In genomic region chr9:54244869-54245665, GRCm38 (mm10) we compare ENCODE assay signal across 17 mouse cellular contexts. TPM values are rescaled to one million over a fixed set of nuclear protein-coding genes. Genes with fewer than 3 reads are reported as not detected.
DNase-seq lines count a peak whose midpoint lies in the region; ATAC-seq and TF ChIP-seq lines count a peak whose summit lies in the region.
"Had no signal": no experiment of that assay in that cellular context is flagged by ENCODE, and none has a peak within 500 bp of the region (broad histone marks: within the 10 kb centered on the region; RNA-seq: fewer than 3 reads in every experiment).

No protein-coding gene starts in this region.

- no peak for TF ChIP-seq CTCF in testis, adult 2 months (IDR thresholded peaks at IDR 0.05; ENCODE audit: control insufficient read depth, insufficient read depth, insufficient replicate concordance, low read depth, low read length)

- peaks cover 23% of the 10 kb centered on the region for H3K4me1 ChIP-seq in testis, adult 2 months (ENCODE audit: control insufficient read depth, insufficient read depth, low read length)

- H3K36me3 ChIP-seq in testis, adult 2 months (ENCODE audit: control insufficient read depth, insufficient read depth, low read length): no peaks in the 10 kb centered on the region; the same call in 1 of the 2 replicates
- H3K36me3 ChIP-seq: limb, embryonic 10.5 days had no signal

- peak overlapping the region; percentile 79 for H3K4me3 ChIP-seq in testis, adult 2 months (ENCODE audit: control insufficient read depth, low read depth, low read length)
- H3K4me3 ChIP-seq: limb, embryonic 10.5 days had no signal

- ATAC-seq in cerebellum, adult (ENCODE audit: insufficient number of reproducible peaks, low FRiP score, low TSS enrichment): no peak

- TF ChIP-seq POLR2A in testis, adult 2 months (IDR thresholded peaks at IDR 0.05; ENCODE audit: control insufficient read depth, low read depth, low read length): no peak

- DNase-seq in cerebellum, postnatal 14 days: peak; percentile 38 to 60
- no peak for DNase-seq in testis, postnatal 10 days (ENCODE audit: low spot score)
- peak; percentile 9 to 19 for DNase-seq in layer of hippocampus, postnatal 36 days
- peak; percentile 2 for DNase-seq in skeletal muscle tissue, adult 2 months (ENCODE audit: low read depth, low spot score)
- DNase-seq in thymus, postnatal 0 days (ENCODE audit: low spot score): no peak
- DNase-seq in heart, postnatal 4 days: no peak
- DNase-seq: kidney, postnatal 14 days; lung, postnatal 36 days; thymus, postnatal 14 days had no signal

- no peaks in the 10 kb centered on the region for H3K27me3 ChIP-seq in testis, adult 2 months (ENCODE audit: control insufficient read depth, insufficient read depth, low read length)

- H3K27ac ChIP-seq in testis, adult 2 months (ENCODE audit: control insufficient read depth, insufficient read depth, low read depth, low read length): peak overlapping the region; percentile 48
- H3K27ac ChIP-seq: limb, embryonic 10.5 days had no signal

RNA-seq across cellular contexts. Expression of gene Cyp19a1, which starts 22.8 kb away (rescaled TPM):
- 1.7 and 3.2 TPM in 2 replicates for polyA plus RNA-seq in testis, adult 2 months (2012; rRNA removed)
- under 1 TPM in 1 of 2 experiments, not detected in 1; 0.30 TPM for total RNA-seq in layer of hippocampus, postnatal 36 days (2021)
- polyA plus RNA-seq in thymus, postnatal 0 days (2015; fragmentation: Nextera tagmentation; extraction: Ambion mirVana): not detected in 2 replicates
- total RNA-seq in heart, postnatal 4 days (2021): not detected
- total RNA-seq: adrenal gland, adult 18-20 months; common myeloid progenitor, adult 5-6 weeks had no signal
- polyA plus RNA-seq: heart, embryonic 14.5 days; intestine, embryonic 14.5 days; limb, embryonic 10.5 days; liver, embryonic 16.5 days had no signal

RNA-seq across cellular contexts. Expression of gene Gldn, which starts 41.2 kb away (rescaled TPM):
- 0.19 and 0.28 TPM in 2 replicates for polyA plus RNA-seq in testis, adult 2 months (2012; rRNA removed)
- total RNA-seq in layer of hippocampus, postnatal 36 days (2021): 1 to 10 TPM; 1.1 to 1.2 TPM
- polyA plus RNA-seq in thymus, postnatal 0 days (2015; fragmentation: Nextera tagmentation; extraction: Ambion mirVana): 0.08 TPM in 1 of 2 replicates, not detected in the other
- total RNA-seq in heart, postnatal 4 days (2021): under 1 TPM in 1 of 2 experiments, not detected in 1; 0.11 TPM
- total RNA-seq: common myeloid progenitor, adult 5-6 weeks had no signal
- polyA plus RNA-seq: heart, embryonic 14.5 days; intestine, embryonic 14.5 days; liver, embryonic 16.5 days had no signal

Comparison
In these comparisons a context has a peak if more than half of its experiments do, and no peak if none do; other contexts are left out.
1. DNase-seq: peak in cerebellum, postnatal 14 days (2 of 2), layer of hippocampus, postnatal 36 days (2 of 2) and skeletal muscle tissue, adult 2 months (single experiment); none in testis, postnatal 10 days (single experiment), thymus, postnatal 0 days (single experiment) and heart, postnatal 4 days (single experiment).